Mouse (Mus musculus): Measurements from ENCODE around the gene Galnt10.

Gene Galnt10

DNA sequence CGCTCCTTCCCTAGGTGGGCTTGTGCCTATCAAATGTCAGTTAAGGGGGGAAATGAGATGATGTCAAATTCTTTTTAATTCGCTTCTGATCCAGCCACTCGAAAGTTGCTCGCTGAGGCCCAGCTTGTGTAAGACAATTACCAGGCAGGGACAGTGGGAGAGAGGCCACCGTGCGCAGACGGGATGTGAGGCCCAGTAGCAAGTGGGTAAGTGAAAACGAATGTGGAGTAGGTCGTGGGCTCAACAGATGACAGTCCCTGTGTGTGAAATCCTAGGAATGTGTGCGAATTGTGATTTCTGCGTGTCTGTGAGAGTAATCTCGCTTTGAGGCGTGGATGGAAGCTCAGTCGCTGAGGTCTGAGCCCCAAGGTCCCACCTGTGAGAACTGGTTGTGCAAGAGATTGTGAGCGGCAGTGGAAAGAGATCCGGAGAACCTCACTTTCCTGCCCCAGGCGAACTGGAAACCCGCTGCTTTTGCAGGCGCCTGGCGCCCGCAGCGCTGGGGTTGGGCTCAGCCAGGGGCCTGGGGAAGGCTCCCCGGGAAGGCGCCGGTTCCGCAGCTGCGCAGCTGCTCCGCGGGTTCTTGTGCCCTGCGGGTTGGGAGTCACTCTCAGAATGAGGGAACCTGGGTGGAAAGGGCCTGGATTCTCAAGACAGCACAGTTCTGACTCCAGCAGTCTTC, 188.2 kb downstream of the Galnt10 start:
- in situ Hi-C loops (cut with MboI; ENCODE audit: unreplicated experiment in 2 of 2), result loop anchor here in 1 of 2 experiments (5.0 kb wide), 1 partner anchor 34 kb away; no protein-coding TSS in a partner anchor

DNA sequence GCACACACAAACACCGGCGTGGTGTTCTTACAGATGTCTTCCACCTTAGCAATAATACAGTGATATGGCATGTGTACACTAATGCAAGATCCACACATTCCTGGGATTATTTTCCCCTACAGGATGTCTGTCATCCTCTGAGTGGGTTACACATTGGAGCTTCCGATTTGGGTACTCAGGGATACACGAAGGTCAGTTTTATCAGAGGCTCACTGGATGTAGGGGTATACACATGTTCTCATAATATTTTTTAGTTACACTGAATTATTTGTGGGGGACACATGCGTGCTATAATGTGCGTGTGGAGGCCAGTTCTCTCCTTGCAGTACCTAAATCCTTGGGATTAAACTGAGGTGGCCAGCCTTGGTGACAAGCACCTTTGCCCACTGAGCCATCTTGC, 188.8 kb downstream of the Galnt10 start:
- in situ Hi-C loops (cut with MboI; ENCODE audit: unreplicated experiment in 2 of 2), result loop anchor here in 1 of 2 experiments (5.0 kb wide), 1 partner anchor 33 kb away; no protein-coding TSS in a partner anchor

DNA sequence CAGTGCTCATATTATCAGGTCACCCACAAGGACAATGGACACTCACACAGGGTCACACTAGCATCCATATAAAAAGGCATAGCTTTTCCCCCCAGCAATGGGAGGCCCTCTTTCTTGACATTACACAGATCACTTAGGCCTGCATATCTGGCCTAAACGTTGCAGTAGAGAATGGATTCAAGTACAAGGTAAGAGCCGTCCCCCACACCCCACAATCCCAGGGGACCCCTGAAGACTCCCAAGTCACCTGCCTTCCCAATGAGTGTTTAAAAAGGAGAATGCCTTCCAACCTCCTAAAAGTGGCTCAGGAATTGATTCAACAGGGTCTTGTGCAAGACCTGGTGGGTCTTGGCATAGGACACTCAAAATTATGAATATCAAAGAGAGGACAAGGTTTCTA, 190.1 kb downstream of the Galnt10 start:
- in situ Hi-C loops (cut with MboI; ENCODE audit: unreplicated experiment in 2 of 2), result no loop called here

DNA sequence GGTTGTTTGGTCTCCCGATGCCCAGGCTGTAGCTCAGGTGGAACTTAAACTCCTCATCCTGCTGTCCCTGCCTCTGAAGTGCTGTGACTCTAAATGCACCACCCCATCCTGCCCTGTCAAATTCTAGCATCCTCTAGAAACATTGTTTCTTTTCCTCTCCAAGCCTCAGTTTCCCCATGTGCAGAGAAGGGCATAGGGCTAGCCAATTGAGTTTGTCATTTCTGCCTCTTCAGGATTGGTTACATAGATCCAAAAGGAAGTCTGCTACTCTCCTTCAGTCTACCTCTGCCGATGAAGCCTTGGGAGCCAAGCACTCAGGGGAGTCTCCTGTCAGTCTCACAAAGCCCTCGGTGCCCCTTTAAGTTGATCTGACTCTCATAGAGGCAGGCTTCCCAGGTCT, 190.7 kb downstream of the Galnt10 start:
- in situ Hi-C loops (cut with MboI; ENCODE audit: unreplicated experiment in 2 of 2), result no loop called here

DNA sequence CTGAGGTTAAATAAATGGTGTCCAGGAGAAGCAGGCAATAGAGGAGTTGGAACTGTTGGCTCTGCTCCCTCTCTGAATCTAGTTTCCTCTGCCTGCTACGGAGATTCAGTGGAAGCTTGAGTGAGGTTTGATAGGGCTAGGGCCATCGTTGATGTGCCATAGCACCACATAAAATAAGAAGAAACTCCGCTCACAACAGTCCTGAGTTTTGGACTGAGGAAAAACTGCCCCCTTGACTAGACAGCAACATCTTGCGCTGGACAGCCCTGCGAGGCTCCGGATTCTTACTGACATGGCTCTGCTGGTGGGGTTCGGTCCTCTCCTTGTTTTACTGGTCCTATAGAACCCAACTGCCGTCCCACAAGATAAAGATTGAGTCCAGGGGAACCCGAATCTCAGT, 191.2 kb downstream of the Galnt10 start:
- in situ Hi-C loops (cut with MboI; ENCODE audit: unreplicated experiment in 2 of 2), result no loop called here

Data from v-Abl transformed pro-B cells (cell line).